Mouse (Mus musculus): ENCODE measurements at regions not wholly inside any gene's neighbourhood (a gene's known extent, or its start where the extent isn't known, plus 50 kb on each side); places are given as distances from the start of the nearest gene placed in this dataset.

DNA sequence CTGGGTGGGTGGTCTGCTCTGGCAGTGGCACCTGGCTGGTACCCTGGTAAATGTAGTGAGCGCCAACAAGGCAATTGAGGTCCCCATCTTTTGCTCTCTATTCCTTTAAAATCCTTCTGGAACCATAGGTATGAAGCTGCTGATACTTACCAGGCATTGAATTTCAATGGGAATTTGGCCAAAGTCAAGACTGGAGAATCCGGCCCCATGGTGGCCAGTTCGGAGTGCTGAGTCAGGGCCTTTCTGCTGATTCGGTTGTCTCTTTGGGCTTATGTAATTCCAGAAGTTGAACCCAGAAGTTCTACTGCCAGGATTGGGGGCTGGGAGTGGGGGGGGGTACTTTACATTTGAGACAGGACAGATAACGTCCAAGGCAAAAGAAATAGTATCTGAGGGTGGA is 79.0 kb upstream of the Ubl3 start:
- no peak for TF ChIP-seq TAL1 (IDR thresholded peaks at IDR 0.05; ENCODE audit: low read length)
- TF ChIP-seq GATA1 (IDR thresholded peaks at IDR 0.05; ENCODE audit: low read length), result no peak

Data from erythroblast, embryonic 14.5 days (primary cell).